8 mouse cellular contexts compared by ENCODE assay signal in genomic region chr2:169995987-169996386, GRCm38 (mm10).
DNase-seq lines count a peak whose midpoint lies in the region; ATAC-seq and TF ChIP-seq lines count a peak whose summit lies in the region.

No protein-coding gene starts in this region.

- H3K27ac ChIP-seq in embryonic facial prominence, embryonic 15.5 days (replicated peaks): no peak overlapping the region
- H3K27ac ChIP-seq in intestine, postnatal 0 days (ENCODE audit: low read depth, low read length): no peak overlapping the region; the same call in 1 of the 2 replicates

- no peak for TF ChIP-seq CTCF in brain, embryonic 14.5 days (IDR thresholded peaks at IDR 0.05; ENCODE audit: borderline replicate concordance, extremely low read depth, insufficient read depth, insufficient read length)
- TF ChIP-seq CTCF in intestine, postnatal 0 days (IDR thresholded peaks at IDR 0.05; ENCODE audit: low read depth): no peak
- no peak for TF ChIP-seq CTCF in lung, adult 2 months (IDR thresholded peaks at IDR 0.05; ENCODE audit: insufficient read depth, low read length)

- 17% methylated on average over 12 of the region's 12 CpGs for WGBS in embryonic facial prominence, embryonic 15.5 days
- WGBS in intestine, postnatal 0 days: 21% methylated on average over 12 of the region's 12 CpGs
- 28% methylated on average over 12 of the region's 12 CpGs for WGBS in lung, adult 2 months

- peak overlapping the region; percentile 40 for H3K4me2 ChIP-seq in embryonic facial prominence, embryonic 15.5 days (replicated peaks)
- peak overlapping the region; percentile 37; the same call in 1 of the 2 replicates for H3K4me2 ChIP-seq in intestine, postnatal 0 days (replicated peaks; ENCODE audit: low read depth)

- DNase-seq in brain, embryonic 14.5 days (ENCODE audit: low read depth): peak; percentile 36
- DNase-seq in lung, adult 2 months: no peak
- no peak for DNase-seq in layer of hippocampus, adult 18-20 months (ENCODE audit: low spot score in 2 of 2)
- DNase-seq in adrenal gland, postnatal 36 days: no peak
- DNase-seq in right cerebral cortex, adult 18-20 months: no peak

- H3K27me3 ChIP-seq in embryonic facial prominence, embryonic 15.5 days: no peaks in the 10 kb centered on the region
- H3K27me3 ChIP-seq in intestine, postnatal 0 days (replicated peaks; ENCODE audit: control insufficient read depth, insufficient read depth, low read length): no peaks in the 10 kb centered on the region

- no peaks in the 10 kb centered on the region for H3K9me3 ChIP-seq in embryonic facial prominence, embryonic 15.5 days (replicated peaks)
- H3K9me3 ChIP-seq in intestine, postnatal 0 days (ENCODE audit: control insufficient read depth): no peaks in the 10 kb centered on the region

- no peak for ATAC-seq in embryonic facial prominence, embryonic 15.5 days (ENCODE audit: insufficient number of reproducible peaks, low FRiP score, low TSS enrichment, low read depth)
- ATAC-seq in intestine, postnatal 0 days: no peak
- no peak for ATAC-seq in inflammation-experienced regulatory T-cells, adult 6 months

- TF ChIP-seq POLR2A in brain, embryonic 14.5 days (IDR thresholded peaks at IDR 0.05; ENCODE audit: borderline replicate concordance, extremely low read depth, insufficient read depth, insufficient read length, poor library complexity, severe bottlenecking): no peak
- no peak for TF ChIP-seq POLR2A in lung, adult 2 months (IDR thresholded peaks at IDR 0.05; ENCODE audit: borderline replicate concordance, extremely low read depth, low read depth, low read length)

- no peaks in the 10 kb centered on the region for H3K36me3 ChIP-seq in embryonic facial prominence, embryonic 15.5 days
- no peaks in the 10 kb centered on the region for H3K36me3 ChIP-seq in intestine, postnatal 0 days (ENCODE audit: control insufficient read depth, insufficient read depth)

- H3K9ac ChIP-seq in embryonic facial prominence, embryonic 15.5 days: no peak overlapping the region
- H3K9ac ChIP-seq in intestine, postnatal 0 days (ENCODE audit: low read depth, low read length): no peak overlapping the region

- peaks cover 37% of the 10 kb centered on the region for H3K4me1 ChIP-seq in embryonic facial prominence, embryonic 15.5 days
- no peaks in the 10 kb centered on the region; the same call in 1 of the 2 replicates for H3K4me1 ChIP-seq in intestine, postnatal 0 days (replicated peaks; ENCODE audit: control insufficient read depth, insufficient read depth, low read length)
- no peaks in the 10 kb centered on the region for H3K4me1 ChIP-seq in lung, adult 2 months (ENCODE audit: control insufficient read depth, insufficient read depth, low read length)

- H3K4me3 ChIP-seq in embryonic facial prominence, embryonic 15.5 days (replicated peaks): peak overlapping the region; percentile 7; the same call in 1 of the 2 replicates
- H3K4me3 ChIP-seq in intestine, postnatal 0 days (ENCODE audit: low read depth, low read length): no peak overlapping the region
- H3K4me3 ChIP-seq in lung, adult 2 months (replicated peaks; ENCODE audit: extremely low read depth, low read depth, low read length): peak overlapping the region; percentile 43
